Mouse (Mus musculus) ES-E14 (cell line): ENCODE measurements around the gene Tmem273. TPM values are rescaled to one million over a fixed set of nuclear protein-coding genes. Genes with fewer than 3 reads are reported as not detected.

ENCODE experiments used
- DNase-seq: peaks from one replicate; pipeline ENCODE4 v3.0.0-alpha.2; 2013; ENCODE audit warnings: low read depth, low spot score
- H3K27ac ChIP-seq: 2 replicates; pipeline ENCODE4 v1.5.1; 2012; ENCODE audit warnings: low read depth, mild to moderate bottlenecking, low read length, moderate library complexity, mixed read lengths; ENCODE audit not compliant: poor library complexity, insufficient read depth, severe bottlenecking
- H3K36me3 ChIP-seq: 2 replicates; pipeline ENCODE4 v1.6.1; 2012; ENCODE audit warnings: mild to moderate bottlenecking, low read length, moderate library complexity, mixed read lengths; ENCODE audit not compliant: control insufficient read depth, poor library complexity, insufficient read depth, severe bottlenecking
- H3K4me1 ChIP-seq, 2 experiments: fragments of 150-350 bp in 1 of 2; sonication (generic) in 1 of 2; 2 replicates each; pipeline ENCODE4 v1.6.1; 2012; ENCODE audit warnings: low read length in 2 of 2, mild to moderate bottlenecking in 1 of 2, mixed read lengths in 1 of 2; ENCODE audit not compliant: control insufficient read depth in 2 of 2, insufficient read depth in 2 of 2, poor library complexity in 1 of 2
- H3K4me3 ChIP-seq, 2 experiments: fragments of 150-350 bp in 1 of 2; sonication (generic) in 1 of 2; 2 replicates each; pipeline ENCODE4 v1.5.1; 2012; ENCODE audit warnings: low read length in 2 of 2, low read depth in 1 of 2, mild to moderate bottlenecking in 1 of 2, mixed read lengths in 1 of 2; ENCODE audit not compliant: insufficient read depth in 1 of 2, poor library complexity in 1 of 2, severe bottlenecking in 1 of 2
- H3K9ac ChIP-seq: 2 replicates; pipeline ENCODE4 v1.6.1; 2012; ENCODE audit warnings: low read depth, mild to moderate bottlenecking, low read length, mixed read lengths; ENCODE audit not compliant: poor library complexity, insufficient read depth, severe bottlenecking
- H3K9me3 ChIP-seq: fragments of 150-350 bp; sonication (generic); 2 replicates; pipeline ENCODE4 v1.6.1; 2012; ENCODE audit warnings: low read depth, mild to moderate bottlenecking, low read length; ENCODE audit not compliant: control insufficient read depth, insufficient read depth
- CHD2 ChIP-seq: IDR thresholded peaks from 2 replicates; pipeline ENCODE4 v1.6.1; 2014; ENCODE audit warnings: mild to moderate bottlenecking, low read depth, low read length, inconsistent platforms
- HCFC1 ChIP-seq: IDR thresholded peaks from 2 replicates; pipeline ENCODE4 v1.6.1; 2012; ENCODE audit warnings: low read length, inconsistent platforms, borderline replicate concordance; ENCODE audit not compliant: insufficient read depth
- MAFK ChIP-seq: IDR thresholded peaks from 2 replicates; pipeline ENCODE4 v1.6.1; 2014; ENCODE audit warnings: mild to moderate bottlenecking, low read depth, low read length, inconsistent platforms; ENCODE audit not compliant: insufficient read depth
- ZC3H11A ChIP-seq: IDR thresholded peaks from 2 replicates; pipeline ENCODE4 v1.6.1; 2012; ENCODE audit warnings: low read depth, mild to moderate bottlenecking, inconsistent platforms, low read length, borderline replicate concordance
- ZNF384 ChIP-seq: IDR thresholded peaks from 2 replicates; pipeline ENCODE4 v1.6.1; 2012; ENCODE audit warnings: low read depth, low read length, inconsistent platforms
- in situ Hi-C, 2 experiments: fragments of 600-800 bp; cut with MboI; formaldehyde crosslinking; loops; one replicate each; pipeline ENCODE4 v1.15.1; 2025; ENCODE audit warnings: low sequenced_read_pairs in 2 of 2, inconsistent platforms in 1 of 2; ENCODE audit not compliant: unreplicated experiment in 2 of 2
- total RNA-seq: library from RNA; depleted of rRNA; stranded (reverse); fragments of 300-350 nt; gene quantifications from 2 replicates; pipeline ENCODE4 v1.2.3, GENCODE M21; 2012

Gene Tmem273
- total RNA-seq, 1 experiment: not detected

DNA sequence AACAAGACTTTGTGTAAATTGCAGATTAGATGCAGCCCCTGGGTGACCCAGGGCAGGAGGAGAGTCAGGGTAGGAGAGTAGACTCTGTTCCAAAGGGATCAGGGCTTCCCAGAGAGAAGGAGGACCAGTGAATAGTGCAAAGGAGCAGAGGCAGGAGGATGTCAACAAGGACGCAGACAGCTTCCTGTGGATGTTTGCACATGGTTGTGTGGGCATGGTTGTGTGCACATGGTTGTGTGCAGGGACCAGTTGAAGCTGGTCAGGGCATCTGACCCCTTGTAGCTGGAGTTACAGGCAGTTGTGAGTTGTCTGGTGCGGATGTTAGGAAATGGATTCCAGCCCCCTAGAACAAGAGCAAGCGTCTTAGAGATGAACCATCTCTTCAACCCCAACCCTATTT is 12.3 kb upstream of the Tmem273 start:
- Histone ChIP-seq H3K9me3 (no peaks in the 10 kb centered on the region), H3K36me3 (no peaks in the 10 kb centered on the region), H3K4me3 (no peak overlapping the region), H3K9ac (no peak overlapping the region), H3K27ac (no peak overlapping the region), H3K4me1 (no peaks in the 10 kb centered on the region)
- no peak for DNase-seq
- in situ Hi-C loops: loop anchor here in 1 of 2 experiments (10.0 kb wide), 1 partner anchor 59 kb away; no protein-coding TSS in a partner anchor
- TF ChIP-seq ZNF384 (no peak), HCFC1 (no peak), MAFK (no peak), CHD2 (no peak)

DNA sequence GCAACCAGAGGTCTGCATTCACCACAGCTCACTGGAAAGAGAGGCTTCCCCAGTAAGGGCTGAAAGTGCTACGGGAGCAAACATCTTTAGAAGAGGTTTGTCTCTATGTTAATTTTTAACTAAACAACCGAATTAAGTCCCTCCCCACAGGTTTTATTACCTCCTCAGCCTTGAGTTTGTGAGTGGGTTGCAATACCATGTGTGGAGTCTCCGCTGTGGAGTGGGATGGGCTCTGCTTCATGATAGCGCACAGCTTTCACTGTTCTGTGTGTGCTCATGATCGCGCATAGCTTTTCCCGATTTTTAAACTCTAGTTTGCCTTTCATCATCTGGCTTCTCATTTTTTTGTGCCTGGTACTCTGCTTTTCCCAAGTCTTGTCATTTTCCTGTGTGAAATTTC is 9.7 kb upstream of the Tmem273 start:
- H3K9ac ChIP-seq: no peak overlapping the region
- no peak overlapping the region for H3K27ac ChIP-seq
- no peak for DNase-seq
- in situ Hi-C loops: loop anchor here in 1 of 2 experiments (10.0 kb wide), 1 partner anchor 61 kb away; no protein-coding TSS in a partner anchor
- H3K9me3 ChIP-seq: no peaks in the 10 kb centered on the region
- TF ChIP-seq MAFK (no peak), ZNF384 (no peak), CHD2 (no peak), HCFC1 (no peak), ZC3H11A (no peak)
- no peaks in the 10 kb centered on the region for H3K4me1 ChIP-seq
- H3K36me3 ChIP-seq: no peaks in the 10 kb centered on the region
- no peak overlapping the region for H3K4me3 ChIP-seq

DNA sequence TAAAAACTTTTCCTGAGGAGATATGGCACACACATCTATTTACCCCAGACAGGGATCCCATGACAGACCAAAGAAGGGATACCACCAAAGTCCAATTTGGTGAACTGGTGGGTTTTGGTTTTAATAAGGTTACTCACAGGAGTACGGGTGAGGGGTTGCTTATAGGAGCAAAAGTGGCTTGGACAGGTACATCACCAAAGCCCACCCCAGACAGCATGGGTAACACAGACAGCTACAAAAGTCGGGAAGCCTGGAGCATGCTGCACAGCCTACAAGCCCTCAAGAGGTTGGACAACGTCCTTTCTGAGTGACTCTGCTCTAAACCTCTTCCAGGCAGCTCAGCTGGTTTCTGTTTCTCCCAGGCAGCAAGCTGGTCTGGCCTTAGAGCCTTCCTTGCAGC is 7.4 kb upstream of the Tmem273 start:
- in situ Hi-C loops: loop anchor here in 1 of 2 experiments (10.0 kb wide), 1 partner anchor 64 kb away; no protein-coding TSS in a partner anchor
- Histone ChIP-seq H3K4me3 (no peak overlapping the region), H3K9me3 (no peaks in the 10 kb centered on the region), H3K27ac (no peak overlapping the region), H3K4me1 (no peaks in the 10 kb centered on the region), H3K9ac (no peak overlapping the region), H3K36me3 (no peaks in the 10 kb centered on the region)
- TF ChIP-seq MAFK (no peak), HCFC1 (no peak), ZC3H11A (no peak), CHD2 (no peak), ZNF384 (no peak)
- no peak for DNase-seq

DNA sequence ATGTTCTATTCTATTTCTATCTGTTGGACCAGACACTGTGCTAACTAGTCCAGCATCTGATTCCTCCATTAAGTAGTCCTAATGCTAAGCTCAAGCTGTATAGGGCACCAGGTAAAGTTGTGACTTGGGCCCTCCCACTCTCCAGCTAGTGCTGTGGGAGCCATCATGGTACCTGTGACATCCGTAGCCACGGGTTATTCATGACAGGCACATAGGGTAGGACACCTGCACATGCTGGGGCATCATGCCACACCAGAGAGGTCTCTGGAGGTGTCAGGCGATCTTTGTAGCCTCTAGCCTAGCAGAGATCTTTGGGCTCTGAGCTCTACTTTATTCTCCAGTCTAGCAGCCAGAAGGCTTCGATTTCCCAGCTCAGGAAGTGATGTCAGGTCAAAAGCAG is 2.9 kb upstream of the Tmem273 start:
- DNase-seq: no peak

DNA sequence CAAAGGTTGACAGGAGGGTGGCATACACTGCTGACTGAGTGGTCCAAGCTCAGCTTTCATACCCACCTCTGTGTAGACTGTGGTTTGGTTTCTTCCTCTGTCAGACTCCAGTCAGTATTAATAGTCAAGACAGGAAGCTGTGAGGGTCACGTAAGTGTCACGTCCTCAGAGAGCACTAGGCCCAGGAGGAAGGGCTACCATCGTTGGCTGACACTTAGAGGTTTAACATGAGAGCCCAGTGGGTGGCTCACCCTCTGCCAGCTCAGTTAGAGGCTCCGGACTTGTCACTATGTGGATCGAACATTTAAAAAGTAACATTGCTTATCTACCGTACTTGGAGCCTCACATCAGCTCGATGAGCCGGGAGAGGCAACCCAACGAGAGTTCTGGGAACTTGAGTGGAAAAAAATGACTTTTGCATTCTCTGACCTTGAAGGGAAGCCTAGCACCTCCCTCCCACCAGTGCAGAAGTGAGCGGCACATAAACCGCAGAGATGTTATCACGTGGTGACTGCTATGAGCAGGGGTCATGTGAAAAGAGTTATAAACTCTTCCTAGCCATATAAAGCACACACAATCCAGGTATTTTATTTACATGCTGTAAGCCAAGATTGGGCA is 1.5 kb upstream of the Tmem273 start:
- no peak overlapping the region for H3K4me3 ChIP-seq
- no peak for DNase-seq
- H3K36me3 ChIP-seq: no peaks in the 10 kb centered on the region
- in situ Hi-C loops: no loop called here
- TF ChIP-seq ZC3H11A: no peak
- no peaks in the 10 kb centered on the region for H3K4me1 ChIP-seq
- no peak overlapping the region for H3K9ac ChIP-seq
- no peaks in the 10 kb centered on the region for H3K9me3 ChIP-seq
- no peak overlapping the region for H3K27ac ChIP-seq

More for the DNA sequence above, 2.9 kb upstream of the Tmem273 start:
- in situ Hi-C loops: no loop called here
- no peak overlapping the region for H3K4me3 ChIP-seq
- H3K9ac ChIP-seq: no peak overlapping the region
- no peaks in the 10 kb centered on the region for H3K4me1 ChIP-seq
- no peaks in the 10 kb centered on the region for H3K9me3 ChIP-seq
- TF ChIP-seq ZNF384: no peak
- no peak for TF ChIP-seq MAFK
- no peak overlapping the region for H3K27ac ChIP-seq
- no peaks in the 10 kb centered on the region for H3K36me3 ChIP-seq
